Mouse (Mus musculus): Measurements from ENCODE around the gene Qdpr. TPM values are rescaled to one million over a fixed set of nuclear protein-coding genes. Genes with fewer than 3 reads are reported as not detected.
A peak's percentile ranks its signal among the peaks of the same experiment; 100 is the strongest.

Gene Qdpr
- 106 and 111 TPM in 2 replicates for polyA plus RNA-seq (2016; fragmentation: Nextera tagmentation; extraction: Ambion mirVana)

DNA sequence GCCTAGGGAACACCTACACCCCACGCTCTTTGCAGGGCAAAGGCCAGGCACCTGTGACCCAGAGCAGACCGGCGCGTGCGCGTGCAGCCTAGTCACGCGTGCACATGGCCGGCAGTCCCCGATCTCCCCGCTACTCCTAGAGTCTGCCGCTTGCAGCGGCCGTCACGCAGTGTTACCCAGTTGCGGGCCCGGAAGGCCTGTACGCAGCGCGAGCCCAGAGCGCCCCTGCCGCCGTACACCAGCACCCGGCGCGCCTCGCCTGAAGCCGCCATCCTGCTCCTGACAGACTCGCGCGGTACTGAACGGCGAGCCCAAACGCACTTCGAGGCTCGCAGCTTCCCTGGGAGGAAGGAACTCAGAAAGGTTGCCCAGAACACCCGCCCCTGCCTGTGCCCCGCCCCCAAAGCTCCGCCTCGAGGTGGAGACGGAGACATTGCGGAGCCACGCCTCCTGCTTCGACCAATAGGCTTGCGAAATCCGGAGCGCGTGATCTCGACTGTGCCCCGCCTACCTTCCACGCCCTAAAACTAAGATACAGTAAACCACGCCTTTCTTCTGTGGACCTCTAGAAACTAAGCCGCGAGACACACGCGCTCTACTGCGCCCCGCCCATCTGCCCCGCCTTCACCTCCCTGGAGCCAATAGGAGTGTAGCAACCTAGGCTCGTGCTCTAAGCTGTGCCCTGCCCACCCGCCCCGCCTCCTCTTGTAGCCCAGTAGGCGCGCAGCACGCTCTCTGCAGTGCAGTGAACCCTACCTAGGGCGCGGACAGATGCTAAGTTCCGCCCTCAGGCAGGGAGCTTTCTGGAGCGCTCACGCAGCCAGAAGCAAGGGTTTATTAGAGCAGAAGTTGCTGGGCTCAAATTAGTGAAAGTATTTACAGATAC is at the start of gene Qdpr:
Gene Qdpr, minus strand, starts transcription at position 406 of the 886 bp plus-strand sequence.
- H3K36me3 ChIP-seq, result no peaks in the 10 kb centered on the region
- no peaks in the 10 kb centered on the region for H3K27me3 ChIP-seq
- under 1% methylated on average over 70 of the region's 70 CpGs for WGBS
- peak within 1 kb of the TSS; percentile 95 for H3K4me2 ChIP-seq (replicated peaks)
- peak within 1 kb of the TSS; percentile 73 for H3K27ac ChIP-seq (replicated peaks)
- H3K4me3 ChIP-seq, result peak within 1 kb of the TSS; percentile 72
- no peaks in the 10 kb centered on the region for H3K9me3 ChIP-seq
- H3K9ac ChIP-seq (replicated peaks), result peak within 1 kb of the TSS; percentile 72
- ATAC-seq (ENCODE audit: low FRiP score, low read depth), result peak; percentile 99
- peaks cover 18% of the 10 kb centered on the region for H3K4me1 ChIP-seq

DNA sequence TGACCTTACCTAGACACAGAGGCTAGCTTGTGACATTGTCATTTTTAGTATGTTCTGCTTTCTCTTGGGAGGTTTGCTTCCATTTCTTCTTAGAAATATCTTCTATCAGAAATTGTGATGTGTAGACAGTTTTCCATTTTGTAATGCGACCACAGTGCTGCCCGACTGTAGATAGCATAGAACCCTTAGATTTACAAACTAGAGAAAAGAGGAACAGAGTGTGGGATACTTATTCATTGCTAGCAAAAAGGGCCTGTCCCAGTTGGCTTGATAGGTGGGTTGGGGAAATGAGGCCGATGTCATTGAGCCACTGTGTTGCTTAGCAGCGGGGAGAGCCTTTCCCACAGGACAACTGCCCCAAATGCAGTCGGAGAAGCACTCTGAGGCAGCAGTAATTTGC is 47.5 kb upstream of the Qdpr start:
- 91% methylated on average over 5 of the region's 5 CpGs for WGBS
- ATAC-seq (ENCODE audit: low FRiP score, low read depth), result no peak

DNA sequence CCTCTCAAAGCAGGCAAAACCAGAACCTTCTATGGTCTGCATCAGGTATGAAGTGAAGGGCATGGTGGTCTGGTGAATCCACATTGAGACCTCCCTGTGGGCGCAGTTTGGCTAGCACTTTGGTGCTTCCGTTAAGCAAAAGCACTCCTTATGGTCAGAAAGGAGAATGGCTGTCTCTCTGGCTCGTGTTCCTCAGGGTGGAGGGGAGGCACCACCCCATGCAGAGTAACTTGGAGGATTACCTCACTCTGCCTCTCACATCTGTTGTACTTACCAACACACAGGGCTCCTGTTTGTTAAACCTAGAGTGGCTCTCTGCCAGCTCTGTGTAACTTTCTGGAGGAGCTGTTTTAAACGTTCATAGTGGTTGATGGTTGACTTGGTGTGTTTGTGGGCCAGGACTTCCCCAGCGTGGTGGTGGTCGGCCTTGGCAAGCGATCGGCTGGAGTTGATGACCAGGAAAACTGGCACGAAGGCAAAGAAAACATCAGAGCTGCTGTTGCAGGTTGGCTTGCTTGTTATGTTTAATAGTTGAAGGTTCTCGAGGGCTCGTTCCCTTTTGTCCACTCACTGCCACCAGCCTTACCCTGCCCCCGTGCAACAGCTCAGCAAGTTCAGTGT is 47.0 kb upstream of the Qdpr start:
- H3K36me3 ChIP-seq, result peaks cover 50% of the 10 kb centered on the region
- no peaks in the 10 kb centered on the region for H3K27me3 ChIP-seq
- H3K4me3 ChIP-seq, result no peak overlapping the region
- no peaks in the 10 kb centered on the region for H3K9me3 ChIP-seq
- 91% methylated on average over 12 of the region's 12 CpGs for WGBS
- no peak overlapping the region for H3K27ac ChIP-seq (replicated peaks)
- H3K4me1 ChIP-seq, result peaks cover 14% of the 10 kb centered on the region
- ATAC-seq (ENCODE audit: low FRiP score, low read depth), result no peak
- H3K9ac ChIP-seq (replicated peaks), result no peak overlapping the region
- no peak overlapping the region for H3K4me2 ChIP-seq (replicated peaks)

More for the DNA sequence above, 47.5 kb upstream of the Qdpr start:
- Histone ChIP-seq H3K27me3 (no peaks in the 10 kb centered on the region), H3K4me2 (replicated peaks) (no peak overlapping the region), H3K4me3 (no peak overlapping the region), H3K9me3 (no peaks in the 10 kb centered on the region), H3K9ac (replicated peaks) (no peak overlapping the region), H3K27ac (replicated peaks) (no peak overlapping the region), H3K4me1 (peaks cover 14% of the 10 kb centered on the region), H3K36me3 (peaks cover 55% of the 10 kb centered on the region)

DNA sequence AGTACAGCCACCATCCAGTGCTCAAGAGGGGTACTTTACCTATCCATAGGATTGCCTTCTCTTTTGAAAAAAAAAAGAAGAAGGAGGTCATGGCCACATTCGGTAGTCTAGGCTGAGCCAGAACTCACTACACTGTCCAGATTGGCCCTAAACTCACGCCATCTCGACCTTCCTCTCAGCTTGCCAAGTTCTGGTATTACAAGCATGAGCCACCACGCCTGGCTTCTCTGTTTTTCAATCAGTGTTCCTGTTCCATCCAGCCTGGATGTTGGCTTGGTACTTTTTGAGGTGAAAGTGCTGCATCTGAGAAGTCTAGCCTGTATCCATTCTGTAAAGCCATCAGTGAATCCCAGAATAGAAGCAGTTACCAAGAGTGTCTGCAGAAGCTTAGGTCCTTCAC is 46.4 kb upstream of the Qdpr start:
- Histone ChIP-seq H3K36me3 (peaks cover 45% of the 10 kb centered on the region), H3K27ac (replicated peaks) (no peak overlapping the region), H3K4me3 (no peak overlapping the region), H3K4me2 (replicated peaks) (no peak overlapping the region), H3K4me1 (peaks cover 15% of the 10 kb centered on the region), H3K27me3 (no peaks in the 10 kb centered on the region), H3K9ac (replicated peaks) (no peak overlapping the region), H3K9me3 (no peaks in the 10 kb centered on the region)
- ATAC-seq (ENCODE audit: low FRiP score, low read depth), result no peak
- 93% methylated on average over 4 of the region's 4 CpGs for WGBS

DNA sequence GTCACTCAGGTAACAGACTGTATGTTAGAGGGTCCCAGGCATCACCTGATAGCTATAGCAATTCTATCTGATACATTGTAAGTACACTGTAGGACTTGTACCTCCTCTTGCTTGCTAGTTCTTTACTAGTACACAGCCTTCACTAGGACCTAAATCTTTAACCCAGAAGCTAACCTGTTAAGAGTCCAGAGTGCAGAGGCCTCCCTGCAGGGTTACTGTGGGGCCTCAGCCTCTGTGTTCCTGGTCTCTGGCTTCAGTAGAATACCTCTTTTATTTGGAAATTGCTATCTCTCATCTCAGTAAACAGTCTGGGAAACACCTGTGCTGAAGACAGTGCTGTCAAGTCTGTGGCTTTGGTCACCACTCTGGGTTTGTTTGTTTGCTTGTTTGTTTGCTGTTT is 46.0 kb upstream of the Qdpr start:
- H3K36me3 ChIP-seq, result peaks cover 42% of the 10 kb centered on the region
- no peak for ATAC-seq (ENCODE audit: low FRiP score, low read depth)
- no peak overlapping the region for H3K27ac ChIP-seq (replicated peaks)
- H3K27me3 ChIP-seq, result no peaks in the 10 kb centered on the region
- H3K4me2 ChIP-seq (replicated peaks), result no peak overlapping the region
- H3K4me1 ChIP-seq, result peaks cover 18% of the 10 kb centered on the region
- H3K9me3 ChIP-seq, result no peaks in the 10 kb centered on the region
- H3K9ac ChIP-seq (replicated peaks), result no peak overlapping the region
- H3K4me3 ChIP-seq, result no peak overlapping the region

DNA sequence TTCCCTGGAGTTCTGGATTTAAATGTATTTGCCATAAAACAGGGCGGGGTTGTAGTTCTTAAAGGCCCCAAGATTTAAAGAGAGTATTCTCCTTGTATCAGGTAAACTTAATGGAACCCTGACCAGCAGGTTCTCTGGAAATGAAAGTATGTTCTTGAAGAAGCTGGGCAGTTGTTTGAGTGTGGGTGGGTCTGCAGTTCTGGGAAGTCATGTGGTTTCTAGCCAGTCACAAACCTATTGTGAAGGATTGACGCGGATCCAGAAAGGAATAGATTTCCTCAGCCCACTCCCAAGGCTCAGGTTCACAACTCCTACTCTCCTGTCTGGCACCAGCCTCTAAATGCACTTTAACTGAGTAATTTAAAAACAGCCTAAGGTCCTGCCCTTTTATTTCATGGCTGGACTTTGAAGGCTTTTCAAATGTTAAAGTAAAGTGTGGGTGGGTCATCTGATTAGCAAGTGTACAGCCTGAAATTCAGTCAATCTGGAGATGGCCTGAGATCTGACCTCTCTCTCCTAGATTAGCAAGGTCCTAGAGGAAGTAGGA is 45.5 kb upstream of the Qdpr start:
- no peak for ATAC-seq (ENCODE audit: low FRiP score, low read depth)
- no peak overlapping the region for H3K4me3 ChIP-seq
- H3K27me3 ChIP-seq, result no peaks in the 10 kb centered on the region
- peaks cover 18% of the 10 kb centered on the region for H3K4me1 ChIP-seq
- no peak overlapping the region for H3K27ac ChIP-seq (replicated peaks)
- H3K9ac ChIP-seq (replicated peaks), result no peak overlapping the region
- H3K36me3 ChIP-seq, result peaks cover 38% of the 10 kb centered on the region
- no peak overlapping the region for H3K4me2 ChIP-seq (replicated peaks)
- 91% methylated on average over 3 of the region's 3 CpGs for WGBS
- no peaks in the 10 kb centered on the region for H3K9me3 ChIP-seq

DNA sequence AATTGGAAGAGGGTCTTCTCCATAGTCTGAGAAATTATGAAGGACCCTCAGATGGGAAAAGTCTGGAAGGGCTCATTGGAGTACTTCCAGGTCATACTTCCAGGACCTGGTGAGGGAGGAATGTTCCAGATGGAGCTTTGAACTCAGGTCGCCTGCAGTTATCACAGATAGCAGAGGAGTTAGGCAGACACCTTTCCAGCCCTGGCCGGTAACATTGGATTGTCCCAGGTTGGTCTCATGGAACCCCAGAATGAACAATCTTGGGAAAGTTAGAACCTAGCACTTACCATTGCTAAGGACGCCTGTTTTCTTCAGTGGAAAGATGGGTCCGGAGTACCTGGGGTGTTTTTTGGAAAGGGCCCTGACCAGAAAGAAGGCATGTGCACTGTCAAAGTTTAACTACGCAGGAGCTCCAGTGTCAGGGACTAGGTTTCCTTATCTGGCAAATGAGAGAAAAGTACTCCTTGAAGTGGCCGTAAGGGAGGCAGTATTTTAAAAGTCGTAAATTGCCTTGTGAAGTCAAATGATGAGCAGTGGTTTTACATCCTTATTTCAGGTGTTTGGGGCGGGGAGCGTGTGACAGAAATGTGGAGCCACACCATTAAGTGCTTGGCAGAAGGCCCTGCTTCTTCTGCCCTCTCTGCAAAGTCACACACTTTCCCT is 44.2 kb upstream of the Qdpr start:
- Histone ChIP-seq H3K4me3 (peak overlapping the region; percentile 67), H3K27ac (replicated peaks) (no peak overlapping the region), H3K4me2 (replicated peaks) (peak overlapping the region; percentile 72), H3K9me3 (no peaks in the 10 kb centered on the region), H3K27me3 (no peaks in the 10 kb centered on the region), H3K9ac (replicated peaks) (peak overlapping the region; percentile 62), H3K36me3 (peaks cover 29% of the 10 kb centered on the region), H3K4me1 (peaks cover 18% of the 10 kb centered on the region)
- WGBS, result 72% methylated on average over 9 of the region's 9 CpGs
- ATAC-seq (ENCODE audit: low FRiP score, low read depth), result no peak

DNA sequence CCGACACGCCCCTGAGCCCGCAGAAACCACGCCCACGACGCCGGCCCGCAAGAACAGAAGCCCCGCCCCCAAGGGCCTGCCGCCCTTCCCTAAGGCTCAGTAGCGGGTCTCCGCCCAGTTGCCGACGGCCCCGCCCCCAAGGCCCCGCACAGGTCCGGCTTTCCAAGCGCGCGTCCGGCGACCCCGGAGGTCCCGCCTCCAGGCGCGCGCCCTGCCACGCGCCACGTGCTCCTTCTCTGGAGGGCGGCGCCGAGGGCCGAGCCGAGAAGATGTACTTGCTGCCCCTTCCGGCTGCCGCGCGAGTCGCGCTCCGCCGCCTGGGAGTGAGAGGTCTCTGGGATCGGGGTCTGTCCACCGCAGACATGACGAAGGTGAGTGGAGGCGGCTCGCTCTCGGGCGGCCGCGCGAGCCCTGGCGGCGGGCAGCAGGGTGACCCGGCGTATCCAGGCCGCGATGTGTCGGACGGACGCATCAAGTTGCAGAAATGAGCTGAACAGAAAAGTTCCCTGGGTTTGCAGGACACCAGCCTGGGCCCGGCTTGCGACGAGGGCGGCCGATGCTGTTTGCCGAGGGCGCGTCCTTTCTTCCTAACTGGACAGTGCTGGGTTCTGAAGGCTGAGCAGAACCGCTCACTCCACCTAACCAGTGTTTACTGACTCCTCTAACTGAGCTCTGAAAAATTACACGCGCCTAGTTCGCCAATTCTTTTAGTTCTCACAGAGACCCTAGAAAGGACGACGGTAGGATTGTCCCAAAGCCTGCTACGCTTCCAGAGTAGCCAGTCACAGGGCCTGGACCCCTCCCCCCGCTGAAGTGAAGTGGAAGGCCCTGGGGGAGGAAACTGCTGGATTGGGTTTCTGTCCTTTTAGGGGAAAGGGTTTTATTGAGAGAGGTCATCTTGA is 43.4 kb upstream of the Qdpr start, which contains the start of gene Lap3:
Gene Lap3, plus strand, starts transcription at position 184 of the 902 bp plus-strand sequence.
- WGBS, result under 1% methylated on average over 77 of the region's 78 CpGs
- Histone ChIP-seq H3K9me3 (no peaks in the 10 kb centered on the region), H3K4me1 (peaks cover 18% of the 10 kb centered on the region), H3K36me3 (peaks cover 23% of the 10 kb centered on the region), H3K27ac (replicated peaks) (peak within 1 kb of the TSS; percentile 39; the same call in 1 of the 2 replicates), H3K9ac (replicated peaks) (peak within 1 kb of the TSS; percentile 62), H3K4me3 (peak within 1 kb of the TSS; percentile 67), H3K27me3 (no peaks in the 10 kb centered on the region), H3K4me2 (replicated peaks) (peak within 1 kb of the TSS; percentile 72)
- ATAC-seq (ENCODE audit: low FRiP score, low read depth), result peak; percentile 97

DNA sequence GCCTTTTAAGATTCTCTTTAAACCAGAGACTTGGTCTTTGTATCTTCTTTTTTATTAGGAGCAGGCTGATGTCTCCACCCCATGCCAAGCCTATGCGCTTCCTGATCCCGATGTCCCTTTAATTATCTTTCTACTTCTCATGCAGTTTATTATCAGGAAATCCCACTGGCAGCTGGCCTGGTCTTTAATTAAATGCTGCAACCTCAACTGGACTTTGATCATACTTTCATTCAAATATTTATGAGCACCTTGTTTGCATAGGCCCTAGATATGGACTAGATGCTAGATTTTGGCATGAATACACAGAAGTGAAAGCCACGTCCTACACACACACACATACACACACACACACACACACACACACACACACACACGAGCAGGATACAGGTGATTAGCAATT is 41.7 kb upstream of the Qdpr start:
- Histone ChIP-seq H3K27ac (replicated peaks) (no peak overlapping the region), H3K4me1 (peaks cover 18% of the 10 kb centered on the region), H3K4me2 (replicated peaks) (no peak overlapping the region), H3K4me3 (no peak overlapping the region), H3K27me3 (no peaks in the 10 kb centered on the region), H3K9me3 (no peaks in the 10 kb centered on the region), H3K9ac (replicated peaks) (no peak overlapping the region), H3K36me3 (peaks cover 7% of the 10 kb centered on the region; the same call in 1 of the 2 replicates)
- 47% methylated on average over 4 of the region's 4 CpGs for WGBS
- no peak for ATAC-seq (ENCODE audit: low FRiP score, low read depth)

DNA sequence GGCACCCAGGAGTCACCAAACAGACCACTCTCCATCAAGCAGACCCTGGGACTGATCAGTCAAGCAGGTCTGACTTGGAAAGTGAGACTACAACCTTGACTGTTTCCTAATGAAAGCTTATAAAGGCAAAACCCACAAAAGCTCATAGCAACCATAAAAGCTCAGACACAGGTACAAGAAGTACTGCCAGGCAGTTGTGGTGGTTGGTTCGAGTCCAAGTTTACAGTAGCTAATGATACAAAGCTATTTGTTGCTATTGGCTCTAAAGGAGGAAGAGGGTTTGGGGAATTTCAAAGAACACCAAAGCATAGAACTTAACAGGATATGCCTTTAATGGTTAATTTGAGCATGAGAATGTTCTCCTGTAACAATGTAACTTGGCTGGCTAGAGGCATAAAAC is 33.6 kb upstream of the Qdpr start:
- Histone ChIP-seq H3K4me1 (no peaks in the 10 kb centered on the region), H3K27me3 (no peaks in the 10 kb centered on the region), H3K27ac (replicated peaks) (no peak overlapping the region), H3K9ac (replicated peaks) (no peak overlapping the region), H3K4me3 (no peak overlapping the region), H3K36me3 (no peaks in the 10 kb centered on the region), H3K9me3 (no peaks in the 10 kb centered on the region), H3K4me2 (replicated peaks) (no peak overlapping the region)
- ATAC-seq (ENCODE audit: low FRiP score, low read depth), result no peak
- WGBS, result 86% methylated on average over 1 of the region's 1 CpGs

DNA sequence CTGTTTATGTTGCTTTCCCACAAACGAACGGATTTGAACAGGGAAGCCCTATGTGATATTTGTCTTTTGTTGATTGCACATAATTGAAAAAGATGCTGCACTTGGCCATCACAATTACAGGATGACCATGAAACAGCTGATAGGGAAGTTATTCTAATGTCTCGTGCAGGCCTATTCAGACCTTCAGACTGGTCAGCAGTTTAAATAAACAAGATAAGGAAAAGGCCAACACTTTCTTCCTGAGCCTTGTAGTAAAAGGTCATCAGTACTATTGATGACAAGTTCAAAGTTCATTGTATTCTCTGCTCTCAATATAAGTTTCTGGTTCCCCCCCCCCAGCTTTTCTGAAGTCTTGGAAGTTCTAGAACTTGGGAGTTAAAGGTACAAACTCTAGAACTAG is 32.6 kb upstream of the Qdpr start:
- Histone ChIP-seq H3K4me1 (no peaks in the 10 kb centered on the region), H3K4me2 (replicated peaks) (no peak overlapping the region), H3K36me3 (no peaks in the 10 kb centered on the region), H3K9ac (replicated peaks) (no peak overlapping the region), H3K9me3 (no peaks in the 10 kb centered on the region), H3K27me3 (no peaks in the 10 kb centered on the region), H3K27ac (replicated peaks) (no peak overlapping the region), H3K4me3 (no peak overlapping the region)
- ATAC-seq (ENCODE audit: low FRiP score, low read depth), result no peak
- 75% methylated on average over 3 of the region's 3 CpGs for WGBS

Data from midbrain, embryonic 12.5 days (tissue).